Mouse (Mus musculus): ENCODE data around the gene Rap1gap. TPM values are rescaled to one million over a fixed set of nuclear protein-coding genes. Genes with fewer than 3 reads are reported as not detected.

The Rap1gap gene
- polyA plus RNA-seq, 1 experiment, result 396 TPM

GRCm38 (mm10) chr4:137675566-137675965 is 11.0 kb downstream of the Rap1gap start:
- H3K4me3 ChIP-seq (replicated peaks; ENCODE audit: insufficient read depth, low read depth, low read length), result peak overlapping the region; percentile 2
- WGBS, result 1% methylated on average over 7 of the region's 7 CpGs

DNA sequence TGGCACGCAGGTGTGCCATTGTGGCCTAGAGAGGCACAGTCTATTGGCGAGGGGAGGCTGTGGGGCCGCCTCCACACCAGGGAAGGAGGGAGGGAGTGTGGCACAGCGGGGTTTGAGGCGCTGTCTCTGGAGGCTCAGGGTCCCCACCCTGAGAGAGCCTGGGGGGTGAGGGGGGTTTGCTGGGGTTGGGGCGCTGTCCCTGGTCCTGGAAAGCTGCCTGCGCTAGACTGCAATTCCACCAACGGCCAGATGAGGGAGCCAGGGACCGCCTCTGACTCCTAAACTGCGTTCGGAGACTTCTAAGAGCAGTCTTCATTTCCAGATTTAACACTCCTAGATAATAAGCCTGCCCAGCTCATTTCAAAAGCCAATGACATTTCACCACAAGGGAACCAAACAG is 11.5 kb downstream of the Rap1gap start:
- DNase-seq, result peak; percentile 81 to 93
- Histone ChIP-seq H3K27me3 (ENCODE audit: control insufficient read depth, insufficient read depth, low read length) (no peaks in the 10 kb centered on the region), H3K4me1 (ENCODE audit: control insufficient read depth, insufficient read depth, low read length) (peaks cover 81% of the 10 kb centered on the region), H3K4me3 (replicated peaks; ENCODE audit: insufficient read depth, low read depth, low read length) (peak overlapping the region; percentile 2), H3K27ac (ENCODE audit: insufficient read depth, low read length) (peak overlapping the region; percentile 55)
- WGBS, result 5% methylated on average over 11 of the region's 11 CpGs
- TF ChIP-seq POLR2A (IDR thresholded peaks at IDR 0.05; ENCODE audit: borderline replicate concordance, insufficient read depth, low read length) (no peak), CTCF (IDR thresholded peaks at IDR 0.05; ENCODE audit: borderline replicate concordance, insufficient read depth, low read depth, low read length) (peak; percentile 88)

More at GRCm38 (mm10) chr4:137675566-137675965, 11.0 kb downstream of the Rap1gap start:
- TF ChIP-seq CTCF (IDR thresholded peaks at IDR 0.05; ENCODE audit: borderline replicate concordance, insufficient read depth, low read depth, low read length) (0 out of 2 replicates have a peak, but pooled peaks have one; percentile 5), POLR2A (IDR thresholded peaks at IDR 0.05; ENCODE audit: borderline replicate concordance, insufficient read depth, low read length) (no peak)
- peaks cover 77% of the 10 kb centered on the region for H3K4me1 ChIP-seq (ENCODE audit: control insufficient read depth, insufficient read depth, low read length)
- peak overlapping the region; percentile 55 for H3K27ac ChIP-seq (ENCODE audit: insufficient read depth, low read length)
- peak; percentile 80 to 86 for DNase-seq
- no peaks in the 10 kb centered on the region for H3K27me3 ChIP-seq (ENCODE audit: control insufficient read depth, insufficient read depth, low read length)

DNA sequence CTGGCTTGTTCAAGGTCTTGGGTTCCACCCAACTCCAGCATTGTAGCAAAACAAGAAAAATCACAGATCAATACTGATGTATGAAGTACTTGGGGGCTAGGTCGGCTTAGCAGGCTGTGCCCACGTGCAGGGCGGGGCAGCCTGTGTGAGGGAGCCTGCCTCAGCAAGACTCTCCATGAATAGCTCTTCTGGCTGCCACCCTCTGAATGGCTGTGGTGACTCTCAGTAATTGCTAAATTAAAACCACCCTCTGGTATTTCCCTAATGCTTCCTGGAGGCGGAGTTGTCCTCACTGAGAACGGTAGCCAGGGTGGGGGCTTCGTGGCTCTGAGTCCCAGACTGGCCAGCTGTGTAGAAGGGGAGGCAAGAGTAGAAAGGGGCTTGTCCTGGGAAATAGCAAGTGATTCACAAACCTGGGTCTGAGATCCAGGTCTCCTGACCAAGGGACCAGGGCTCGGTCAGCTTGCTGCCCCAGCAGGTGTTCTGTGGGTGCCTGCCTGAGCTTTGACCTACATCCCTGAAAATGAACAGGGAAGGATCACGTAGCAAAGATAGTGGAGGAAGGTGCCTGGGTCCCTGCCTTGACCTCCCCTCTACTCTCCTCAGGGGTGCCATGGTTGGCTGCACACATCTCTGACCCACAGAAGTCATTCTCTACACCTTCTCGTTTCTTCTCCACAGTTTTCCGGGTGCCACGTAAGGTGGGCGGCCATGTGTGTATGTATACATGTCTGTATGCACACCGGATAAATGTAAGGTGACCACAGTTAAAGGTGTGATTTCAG is 12.4 kb downstream of the Rap1gap start:
- 42% methylated on average over 13 of the region's 13 CpGs for WGBS
- TF ChIP-seq POLR2A (IDR thresholded peaks at IDR 0.05; ENCODE audit: borderline replicate concordance, insufficient read depth, low read length) (no peak), CTCF (IDR thresholded peaks at IDR 0.05; ENCODE audit: borderline replicate concordance, insufficient read depth, low read depth, low read length) (no peak)
- peaks cover 81% of the 10 kb centered on the region for H3K4me1 ChIP-seq (ENCODE audit: control insufficient read depth, insufficient read depth, low read length)
- H3K4me3 ChIP-seq (replicated peaks; ENCODE audit: insufficient read depth, low read depth, low read length), result no peak overlapping the region
- peak in 1 of 2 experiments; percentile 37 for DNase-seq
- peak overlapping the region; percentile 73 for H3K27ac ChIP-seq (ENCODE audit: insufficient read depth, low read length)
- H3K27me3 ChIP-seq (ENCODE audit: control insufficient read depth, insufficient read depth, low read length), result no peaks in the 10 kb centered on the region

- Histone ChIP-seq H3K4me1 (ENCODE audit: control insufficient read depth, insufficient read depth, low read length) (peaks cover 79% of the 10 kb centered on the region), H3K27ac (ENCODE audit: insufficient read depth, low read length) (peak overlapping the region; percentile 73), H3K4me3 (replicated peaks; ENCODE audit: insufficient read depth, low read depth, low read length) (no peak overlapping the region), H3K27me3 (ENCODE audit: control insufficient read depth, insufficient read depth, low read length) (no peaks in the 10 kb centered on the region)
- peak; percentile 88 to 93 for DNase-seq
- TF ChIP-seq POLR2A (IDR thresholded peaks at IDR 0.05; ENCODE audit: borderline replicate concordance, insufficient read depth, low read length) (no peak), CTCF (IDR thresholded peaks at IDR 0.05; ENCODE audit: borderline replicate concordance, insufficient read depth, low read depth, low read length) (no peak)
- WGBS, result 9% methylated on average over 5 of the region's 5 CpGs
Measured at GRCm38 (mm10) chr4:137677906-137678305, 13.4 kb downstream of the Rap1gap start.

DNA sequence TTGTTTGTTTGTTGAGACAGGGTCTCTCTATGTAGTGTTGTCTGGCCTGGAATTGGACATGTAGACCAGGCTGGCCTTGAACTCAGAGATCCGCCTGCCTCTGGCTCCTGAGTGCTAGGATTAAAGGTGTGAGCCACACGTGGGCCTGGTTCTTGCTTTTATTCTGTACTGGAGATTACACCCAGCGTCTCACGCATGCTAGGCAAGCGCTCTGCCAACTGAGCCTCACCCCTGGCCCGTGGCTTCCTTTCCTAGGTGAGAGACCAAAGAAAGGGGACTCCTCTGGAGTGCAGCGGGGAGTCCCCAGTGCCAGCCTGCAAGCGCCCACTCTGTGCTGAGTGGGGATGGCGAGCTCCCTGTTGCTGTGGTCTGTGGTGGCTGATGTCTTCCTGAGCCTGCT is 14.0 kb downstream of the Rap1gap start:
- WGBS, result 41% methylated on average over 9 of the region's 9 CpGs
- no peaks in the 10 kb centered on the region for H3K27me3 ChIP-seq (ENCODE audit: control insufficient read depth, insufficient read depth, low read length)
- TF ChIP-seq POLR2A (IDR thresholded peaks at IDR 0.05; ENCODE audit: borderline replicate concordance, insufficient read depth, low read length), result no peak
- no peak for TF ChIP-seq CTCF (IDR thresholded peaks at IDR 0.05; ENCODE audit: borderline replicate concordance, insufficient read depth, low read depth, low read length)
- peak overlapping the region; percentile 65 for H3K27ac ChIP-seq (ENCODE audit: insufficient read depth, low read length)
- no peak for DNase-seq
- H3K4me1 ChIP-seq (ENCODE audit: control insufficient read depth, insufficient read depth, low read length), result peaks cover 77% of the 10 kb centered on the region
- no peak overlapping the region for H3K4me3 ChIP-seq (replicated peaks; ENCODE audit: insufficient read depth, low read depth, low read length)

- 60% methylated on average over 2 of the region's 2 CpGs for WGBS
- peaks cover 74% of the 10 kb centered on the region for H3K4me1 ChIP-seq (ENCODE audit: control insufficient read depth, insufficient read depth, low read length)
- H3K27ac ChIP-seq (ENCODE audit: insufficient read depth, low read length), result no peak overlapping the region
- H3K27me3 ChIP-seq (ENCODE audit: control insufficient read depth, insufficient read depth, low read length), result no peaks in the 10 kb centered on the region
- H3K4me3 ChIP-seq (replicated peaks; ENCODE audit: insufficient read depth, low read depth, low read length), result no peak overlapping the region
- TF ChIP-seq POLR2A (IDR thresholded peaks at IDR 0.05; ENCODE audit: borderline replicate concordance, insufficient read depth, low read length) (no peak), CTCF (IDR thresholded peaks at IDR 0.05; ENCODE audit: borderline replicate concordance, insufficient read depth, low read depth, low read length) (no peak)
- DNase-seq, result peak in 1 of 2 experiments; percentile 39
Measured at GRCm38 (mm10) chr4:137679979-137680550, 15.5 kb downstream of the Rap1gap start.

DNA sequence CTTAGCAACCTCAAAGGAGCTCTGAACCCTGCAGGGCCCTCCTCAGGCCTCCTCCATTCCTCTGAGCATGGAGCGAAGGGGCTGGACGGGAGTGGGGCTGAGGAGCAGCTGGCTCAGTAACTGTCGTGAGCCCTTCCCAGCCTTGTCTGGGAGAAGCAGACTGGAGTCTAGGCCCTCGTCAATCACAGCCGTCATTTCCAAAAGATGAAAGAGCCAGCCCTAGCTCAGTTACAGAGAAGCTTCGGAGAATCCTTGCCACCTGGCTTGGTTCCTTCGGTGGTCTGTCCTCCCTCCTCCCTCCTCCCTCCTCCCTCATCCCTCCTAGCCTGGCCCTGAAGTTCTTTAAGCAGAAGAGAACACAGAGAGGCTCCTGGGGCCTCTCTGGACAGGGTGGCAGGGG is 16.2 kb downstream of the Rap1gap start:
- Histone ChIP-seq H3K27me3 (ENCODE audit: control insufficient read depth, insufficient read depth, low read length) (no peaks in the 10 kb centered on the region), H3K4me3 (replicated peaks; ENCODE audit: insufficient read depth, low read depth, low read length) (peak overlapping the region; percentile 48), H3K4me1 (ENCODE audit: control insufficient read depth, insufficient read depth, low read length) (peaks cover 74% of the 10 kb centered on the region), H3K27ac (ENCODE audit: insufficient read depth, low read length) (peak overlapping the region; percentile 31)
- no peak for DNase-seq
- 17% methylated on average over 7 of the region's 7 CpGs for WGBS
- TF ChIP-seq POLR2A (IDR thresholded peaks at IDR 0.05; ENCODE audit: borderline replicate concordance, insufficient read depth, low read length) (no peak), CTCF (IDR thresholded peaks at IDR 0.05; ENCODE audit: borderline replicate concordance, insufficient read depth, low read depth, low read length) (no peak)

Measured in cerebellum, adult 2 months (tissue).